Mouse (Mus musculus): ENCODE measurements around the gene DXBay18. TPM values are rescaled to one million over a fixed set of nuclear protein-coding genes. Genes with fewer than 3 reads are reported as not detected.

DXBay18 gene
- polyA plus RNA-seq (2012; rRNA removed) = 1.2 TPM in 2 replicates

GRCm38 (mm10) chrX:73149350-73149749 is at the start of gene DXBay18:
Gene DXBay18, minus strand, starts transcription at chrX:73149450.

GRCm38 (mm10) chrX:73191934-73192333 is 42.7 kb upstream of the DXBay18 start, which contains the start of gene Xlr3b:
Gene Xlr3b, plus strand, starts transcription at chrX:73192207.

GRCm38 (mm10) chrX:73176889-73177288 is 27.6 kb upstream of the DXBay18 start, which contains the start of gene Spin2d:
Gene Spin2d, minus strand, starts transcription at chrX:73176989.

GRCm38 (mm10) chrX:73148496-73148895 is 754 bp downstream of the DXBay18 start, which contains the start of gene Xlr5b:
Gene Xlr5b, plus strand, starts transcription at chrX:73148796.

GRCm38 (mm10) chrX:73116747-73117146 is 32.5 kb downstream of the DXBay18 start, which contains the start of gene Gm14685:
Gene Gm14685, plus strand, starts transcription at chrX:73117047.

GRCm38 (mm10) chrX:73096941-73097508 is 52.2 kb downstream of the DXBay18 start, which contains the start of gene Xlr3a:
Gene Xlr3a, minus strand, starts transcription at chrX:73097095.

Other genes starting within 250 kb of the DXBay18 start
- gene Cetn2, start 231.0 kb downstream of the DXBay18 start, polyA plus RNA-seq (2012; rRNA removed) = 42.6 and 49.1 TPM in 2 replicates
- gene Nsdhl, start 230.9 kb downstream of the DXBay18 start, polyA plus RNA-seq (2012; rRNA removed) = 63.5 and 64.4 TPM in 2 replicates
- gene Zfp185, start 162.1 kb downstream of the DXBay18 start, polyA plus RNA-seq (2012; rRNA removed) = 1.2 and 1.7 TPM in 2 replicates
- gene Pnma5, start 112.3 kb downstream of the DXBay18 start, polyA plus RNA-seq (2012; rRNA removed) = 0.35 and 0.40 TPM in 2 replicates
- 22.8 and 27.1 TPM in 2 replicates for gene Pnma3, start 84.7 kb downstream of the DXBay18 start, polyA plus RNA-seq (2012; rRNA removed)
- gene Xlr4a, start 67.0 kb downstream of the DXBay18 start, polyA plus RNA-seq (2012; rRNA removed) = 0.16 and 0.57 TPM in 2 replicates
- gene Xlr3a, start 52.4 kb downstream of the DXBay18 start, polyA plus RNA-seq (2012; rRNA removed) = 2.3 and 2.4 TPM in 2 replicates
- 0.95 and 1.1 TPM in 2 replicates for gene Gm14685, start 32.4 kb downstream of the DXBay18 start, polyA plus RNA-seq (2012; rRNA removed)
- gene Xlr5b, start 654 bp downstream of the DXBay18 start, polyA plus RNA-seq (2012; rRNA removed) = not detected in 2 replicates
- gene Spin2d, start 27.5 kb upstream of the DXBay18 start, polyA plus RNA-seq (2012; rRNA removed) = not detected in 2 replicates
- gene Xlr3b, start 42.8 kb upstream of the DXBay18 start, polyA plus RNA-seq (2012; rRNA removed) = 3.5 and 7.2 TPM in 2 replicates
- gene Xlr4b, start 64.9 kb upstream of the DXBay18 start, polyA plus RNA-seq (2012; rRNA removed) = 0.13 and 0.47 TPM in 2 replicates
- 13.1 and 15.3 TPM in 2 replicates for gene F8a, start 78.8 kb upstream of the DXBay18 start, polyA plus RNA-seq (2012; rRNA removed)
- gene Xlr4c, start 93.7 kb upstream of the DXBay18 start, polyA plus RNA-seq (2012; rRNA removed) = 0.23 TPM in 1 of 2 replicates, not detected in the other
- gene Xlr3c, start 115.9 kb upstream of the DXBay18 start, polyA plus RNA-seq (2012; rRNA removed) = 0.08 and 0.12 TPM in 2 replicates
- 0.07 TPM in 1 of 2 replicates, not detected in the other for gene Xlr5a, start 143.5 kb upstream of the DXBay18 start, polyA plus RNA-seq (2012; rRNA removed)
- not detected in 2 replicates for gene Xlr5c, start 143.5 kb upstream of the DXBay18 start, polyA plus RNA-seq (2012; rRNA removed)
- gene Gm45015, start 187.4 kb upstream of the DXBay18 start, polyA plus RNA-seq (2012; rRNA removed) = not detected in 2 replicates
- gene Zfp275, start 193.2 kb upstream of the DXBay18 start, polyA plus RNA-seq (2012; rRNA removed) = 20.4 and 21.9 TPM in 2 replicates
- 0.16 and 0.26 TPM in 2 replicates for gene Gm18336, start 249.3 kb upstream of the DXBay18 start, polyA plus RNA-seq (2012; rRNA removed)